Mouse (Mus musculus): ENCODE results near the gene Tcf20.

Gene Tcf20

DNA sequence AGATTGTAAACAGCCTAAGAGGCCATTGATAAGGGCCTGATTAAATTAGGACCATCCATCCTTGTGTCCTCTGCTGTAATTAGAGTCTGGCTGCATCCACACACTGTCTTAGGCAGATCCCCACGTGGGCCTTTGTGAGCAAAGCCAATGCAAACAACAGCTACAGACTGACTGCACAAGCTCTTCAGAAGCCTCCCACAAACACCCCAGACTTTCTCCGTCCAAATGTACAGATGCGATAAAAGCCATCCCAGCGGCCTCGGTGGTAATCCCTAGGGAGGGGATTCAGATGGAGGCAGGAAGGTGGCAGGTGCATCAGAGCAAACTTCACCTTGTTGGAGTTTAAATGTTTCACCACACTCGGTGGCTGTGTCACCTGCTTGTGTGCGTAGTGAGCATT, 7.6 kb upstream of the Tcf20 start:
- DNase-seq (ENCODE audit: extremely low read depth, low read depth, low spot score), result no peak

GRCm38 (mm10) chr15:82992911-82993310, 5.2 kb upstream of the Tcf20 start:
- no peak for DNase-seq (ENCODE audit: extremely low read depth, low read depth, low spot score)

- no peak for DNase-seq (ENCODE audit: extremely low read depth, low read depth, low spot score)
These were observed 4.6 kb upstream of the Tcf20 start for GRCm38 (mm10) chr15:82992079-82992783.

DNA sequence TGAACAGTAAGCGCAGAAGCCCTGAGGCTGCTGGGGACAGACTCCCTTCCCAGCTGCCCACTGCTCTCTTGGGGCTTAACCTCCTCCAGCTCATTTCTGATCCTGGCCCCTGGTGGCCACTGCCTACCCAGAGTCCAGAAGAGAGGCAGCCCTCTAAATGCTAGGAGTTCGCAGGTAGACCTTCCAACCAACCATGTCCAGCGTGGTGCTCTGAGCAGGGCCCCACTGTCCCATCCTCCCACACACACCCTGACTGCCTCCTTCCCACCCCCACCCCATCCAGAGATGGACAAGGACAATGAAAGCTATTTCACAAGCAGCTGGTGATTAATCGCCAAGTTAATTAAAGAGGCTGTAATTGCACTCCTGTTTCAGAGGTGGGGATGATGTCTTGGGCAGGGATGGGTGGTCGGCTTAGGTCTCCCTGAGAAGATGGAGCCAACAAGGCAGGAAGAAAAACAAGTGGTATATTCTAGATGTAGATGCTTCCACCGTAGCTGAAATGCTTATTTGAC, 1.6 kb upstream of the Tcf20 start:
- DNase-seq (ENCODE audit: extremely low read depth, low read depth, low spot score), result no peak

DNA sequence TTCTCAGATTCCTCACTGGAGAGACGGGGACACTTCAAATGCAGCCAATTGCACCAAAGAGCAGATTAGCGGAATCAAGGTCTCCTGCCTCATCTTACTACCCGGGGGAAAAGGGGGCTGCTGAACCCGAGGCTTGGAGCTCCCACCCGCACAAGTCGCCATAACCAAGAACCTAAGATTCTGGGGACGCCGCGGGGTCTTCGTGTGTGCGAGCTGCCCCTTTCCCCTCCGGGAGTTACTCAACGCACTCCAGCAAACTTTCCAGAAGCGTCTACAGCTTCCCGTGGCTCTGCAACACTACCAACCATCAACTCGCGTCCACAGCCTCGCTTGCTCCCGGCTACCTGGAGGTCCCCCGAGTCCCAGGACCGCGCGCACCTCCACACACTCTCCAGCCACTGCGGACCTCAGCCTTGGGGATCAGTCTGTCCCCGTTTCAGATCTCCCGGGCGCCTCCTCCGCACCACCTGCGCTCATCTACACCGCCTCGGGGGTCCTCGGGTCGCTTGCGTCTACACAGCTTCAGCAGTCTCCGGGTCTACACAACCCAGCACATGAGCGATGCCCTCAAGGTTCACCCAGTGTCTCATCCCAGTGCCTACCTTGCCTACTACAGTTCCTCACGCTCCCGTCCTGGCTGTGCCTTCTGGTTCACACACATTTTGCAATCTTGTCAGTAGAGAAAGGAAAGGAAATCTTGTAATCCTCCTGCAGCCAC, 499 bp downstream of the Tcf20 start:
- no peak for DNase-seq (ENCODE audit: extremely low read depth, low read depth, low spot score)

DNA sequence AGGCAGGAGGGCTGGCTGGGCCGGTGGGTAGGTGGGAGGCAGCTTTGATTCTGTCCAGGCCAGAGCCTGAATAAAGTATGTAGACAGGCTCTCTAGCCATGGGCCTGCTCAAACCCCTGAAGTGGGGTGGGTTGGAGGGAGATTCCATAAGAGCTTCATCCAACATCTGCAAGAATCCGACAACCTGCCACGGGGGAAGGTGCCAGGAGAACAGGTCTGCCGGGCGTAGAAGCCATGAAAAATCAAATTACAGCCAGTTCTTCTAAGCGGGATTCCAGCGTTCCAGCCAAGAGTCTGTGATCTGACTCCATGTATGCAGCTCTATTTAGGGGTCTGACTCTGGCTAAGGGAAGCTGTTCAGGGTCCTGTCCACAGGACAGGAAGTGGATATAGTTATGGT, 3.1 kb downstream of the Tcf20 start:
- DNase-seq (ENCODE audit: extremely low read depth, low read depth, low spot score), result no peak

GRCm38 (mm10) chr15:82984097-82984496, 3.6 kb downstream of the Tcf20 start:
- DNase-seq (ENCODE audit: extremely low read depth, low read depth, low spot score), result no peak

- no peak for DNase-seq (ENCODE audit: extremely low read depth, low read depth, low spot score)
These were observed 4.2 kb downstream of the Tcf20 start for GRCm38 (mm10) chr15:82983416-82984026.

DNA sequence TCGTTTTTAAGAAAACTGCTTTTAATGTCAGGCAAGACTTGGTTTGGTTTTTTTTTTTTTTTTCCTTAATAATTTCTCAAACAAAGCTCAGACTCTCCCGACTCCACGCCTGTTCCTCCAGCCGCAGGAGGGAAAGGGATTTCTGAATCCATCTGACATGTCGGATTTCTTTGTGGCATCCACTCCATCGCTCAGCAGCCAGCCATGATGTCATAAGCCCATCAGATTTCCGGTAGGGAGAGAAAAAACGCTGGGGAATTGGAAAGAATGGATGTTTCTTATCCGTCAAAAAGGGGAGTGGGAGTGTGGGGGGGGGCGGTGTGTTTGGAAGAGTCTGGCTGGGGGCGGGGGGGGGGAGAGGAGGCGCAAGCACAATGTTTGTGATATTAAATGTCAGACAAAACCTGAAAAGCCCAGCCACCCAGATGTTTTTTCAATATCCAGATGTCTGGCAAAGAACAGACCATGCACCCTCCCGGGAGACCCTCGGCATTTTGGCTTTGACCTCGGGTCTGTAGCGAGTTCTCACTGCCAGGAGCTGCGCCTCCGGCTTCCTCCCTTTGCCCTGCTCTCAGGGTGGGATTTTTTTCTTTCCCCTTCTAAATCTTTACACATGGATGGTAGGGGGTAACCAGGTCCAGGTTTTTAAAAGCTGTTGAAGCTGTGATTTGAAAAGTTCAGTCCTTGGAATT, 4.8 kb downstream of the Tcf20 start:
- no peak for DNase-seq (ENCODE audit: extremely low read depth, low read depth, low spot score)

DNA sequence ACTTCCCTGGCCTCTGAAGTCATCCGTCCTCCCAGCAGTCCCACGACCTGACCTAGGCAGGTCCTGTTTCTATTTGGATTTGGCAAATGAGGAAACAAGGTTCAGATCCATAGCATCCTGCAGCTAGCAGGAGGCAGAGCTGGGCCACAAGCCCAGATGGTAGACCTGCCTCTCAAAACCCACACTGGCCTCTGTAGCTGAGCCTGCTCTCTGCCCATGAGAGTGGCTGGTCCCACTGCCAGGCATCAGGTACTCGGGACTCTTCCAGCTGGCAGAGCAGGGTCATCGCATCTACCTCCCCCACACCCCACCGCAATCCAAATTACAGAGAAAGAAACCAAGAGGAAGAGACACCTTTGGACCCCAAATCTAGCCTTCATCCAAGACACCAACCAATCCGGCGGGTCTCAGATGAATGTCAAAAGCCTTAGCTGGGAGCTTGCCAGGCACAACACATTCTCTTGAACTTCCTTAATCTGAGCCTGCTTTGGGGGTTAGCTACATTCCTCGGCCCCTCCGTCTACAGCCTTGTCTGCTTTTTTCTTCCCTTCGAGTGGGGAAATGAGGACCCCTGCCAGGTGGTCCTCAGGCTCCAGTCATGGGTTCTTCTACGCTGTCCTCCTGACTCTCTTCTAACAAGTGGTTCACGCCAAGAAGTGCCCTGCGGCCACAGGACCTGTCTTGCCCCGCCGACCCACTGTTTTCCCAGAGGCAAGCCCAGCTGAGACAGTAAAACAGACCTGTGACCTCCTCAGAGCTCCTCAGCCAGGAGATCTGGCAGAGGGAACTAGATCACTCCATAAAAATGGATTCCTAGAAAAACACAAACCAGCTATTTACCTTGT, 5.8 kb downstream of the Tcf20 start:
- DNase-seq (ENCODE audit: extremely low read depth, low read depth, low spot score), result no peak

DNA sequence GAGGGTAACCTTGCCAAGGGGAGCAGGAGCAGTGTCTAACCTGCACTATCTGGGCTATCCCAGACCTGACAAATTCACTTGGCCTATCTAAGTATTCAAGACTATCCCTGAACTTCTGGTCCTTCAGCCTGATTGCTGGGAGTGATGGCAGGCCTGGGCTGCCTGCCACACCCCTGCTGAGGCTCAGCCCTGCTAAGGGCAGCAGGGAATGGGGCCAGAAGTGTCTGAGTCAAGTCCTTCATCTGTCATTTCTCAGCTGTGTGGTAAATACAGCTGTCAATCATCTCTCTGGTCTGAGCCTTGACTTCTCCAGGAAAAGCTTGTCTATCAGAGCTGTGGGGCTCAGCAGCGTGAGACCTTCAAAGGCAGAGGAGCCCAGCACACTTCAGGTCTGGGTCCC, 8.1 kb downstream of the Tcf20 start:
- no peak for DNase-seq (ENCODE audit: extremely low read depth, low read depth, low spot score)

GRCm38 (mm10) chr15:82974471-82974870, 13.2 kb downstream of the Tcf20 start:
- no peak for DNase-seq (ENCODE audit: extremely low read depth, low read depth, low spot score)

DNA sequence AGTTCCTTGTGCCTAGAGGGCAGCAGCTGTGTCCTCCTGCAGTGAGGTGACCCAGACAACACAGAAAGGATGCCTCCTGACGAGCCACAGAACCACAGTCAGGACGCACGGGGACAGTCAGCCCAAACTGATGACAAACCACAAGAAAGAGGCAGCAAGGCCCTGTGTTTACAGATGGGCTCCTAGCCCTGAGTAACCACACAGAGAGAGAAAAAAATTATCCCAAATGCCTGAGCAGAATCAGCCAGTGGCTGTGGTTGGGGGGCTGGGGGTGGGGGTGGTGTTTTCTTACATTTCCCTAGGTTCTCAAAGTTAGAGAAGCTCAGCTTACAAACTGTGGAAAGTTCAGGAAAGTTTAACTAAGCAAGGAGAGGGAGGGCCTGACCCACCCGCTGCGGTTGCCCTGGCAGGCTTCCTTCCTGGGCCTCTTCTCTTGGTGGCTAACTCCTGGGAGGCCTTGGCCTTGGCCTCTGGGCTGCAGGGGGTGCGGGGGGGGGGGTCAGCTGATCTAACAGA, 18.4 kb downstream of the Tcf20 start:
- no peak for DNase-seq (ENCODE audit: extremely low read depth, low read depth, low spot score)

DNA sequence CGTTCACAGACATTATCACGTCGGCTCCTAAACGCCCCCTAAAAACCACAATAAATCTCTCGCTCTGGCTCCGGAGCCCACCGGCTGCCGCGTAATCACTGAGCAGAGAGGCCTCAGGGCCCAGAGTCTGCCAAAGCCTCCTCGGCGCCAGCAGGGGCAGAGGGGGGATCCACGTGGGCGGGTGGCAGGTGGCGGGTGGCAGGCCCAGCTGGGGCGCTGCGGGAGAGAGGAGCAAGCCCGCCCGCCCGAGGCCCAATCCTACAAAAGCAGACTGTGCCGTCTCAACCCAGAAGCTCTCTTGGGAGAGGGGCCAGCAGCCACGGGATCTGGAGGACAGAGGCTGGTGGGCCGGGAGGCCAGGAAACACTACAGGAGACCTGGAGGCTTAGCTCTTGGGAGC, 19.2 kb downstream of the Tcf20 start:
- no peak for DNase-seq (ENCODE audit: extremely low read depth, low read depth, low spot score)

GRCm38 (mm10) chr15:82967947-82968346, 19.7 kb downstream of the Tcf20 start:
- DNase-seq (ENCODE audit: extremely low read depth, low read depth, low spot score), result no peak

DNA sequence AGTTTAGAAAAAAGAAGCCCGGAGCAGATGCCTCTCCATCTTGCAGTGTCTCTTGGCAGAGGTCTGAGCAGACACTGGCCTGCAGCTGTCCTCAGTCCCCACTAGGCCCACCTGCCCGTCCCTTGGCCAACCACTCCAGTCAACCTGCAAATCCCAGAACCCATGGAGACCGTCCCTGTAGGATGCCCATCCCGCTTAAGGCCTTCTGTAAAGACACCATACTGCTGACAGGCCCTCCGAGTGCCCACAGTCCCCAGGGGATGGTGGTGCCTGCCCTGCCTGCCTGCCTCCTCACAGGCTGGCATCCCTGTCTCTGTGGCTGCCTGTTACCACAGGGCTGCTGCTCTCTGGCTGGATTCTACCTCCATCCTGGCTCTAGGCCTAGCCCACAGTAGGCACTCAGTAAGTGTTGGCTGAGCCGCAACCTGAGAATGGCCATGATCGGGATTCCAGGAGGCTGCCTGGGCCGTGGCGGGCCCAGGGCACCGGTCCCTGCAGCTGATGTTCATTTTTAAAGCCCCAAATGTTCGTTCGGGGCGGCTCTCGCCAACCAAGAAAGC, 23.3 kb downstream of the Tcf20 start:
- DNase-seq (ENCODE audit: extremely low read depth, low read depth, low spot score), result no peak

- no peak for DNase-seq (ENCODE audit: extremely low read depth, low read depth, low spot score)
These were observed 24.0 kb downstream of the Tcf20 start for GRCm38 (mm10) chr15:82963556-82964156.

- DNase-seq (ENCODE audit: extremely low read depth, low read depth, low spot score), result no peak
These were observed 24.6 kb downstream of the Tcf20 start for GRCm38 (mm10) chr15:82963090-82963489.

- DNase-seq (ENCODE audit: extremely low read depth, low read depth, low spot score), result no peak
These were observed 25.1 kb downstream of the Tcf20 start for GRCm38 (mm10) chr15:82962536-82962935.

All from fat pad, adult 2 months (tissue).